Mouse (Mus musculus) heart, adult 2 months (tissue): Measurements from ENCODE around the gene Rims3. TPM values are rescaled to one million over a fixed set of nuclear protein-coding genes. Genes with fewer than 3 reads are reported as not detected.

Experiments
- DNase-seq, 2 experiments: peaks; one replicate each; pipeline ENCODE4 v3.0.0; 2021
- H3K27ac ChIP-seq: fragments of 200-600 bp; 2 replicates; pipeline ENCODE4 v1.8.1; 2022
- H3K27me3 ChIP-seq: fragments of 200-500 bp; 2 replicates; pipeline ENCODE4 v1.6.1; 2012; ENCODE audit warnings: mild to moderate bottlenecking, low read length, inconsistent platforms, mixed read lengths; ENCODE audit not compliant: control insufficient read depth, insufficient read depth
- H3K36me3 ChIP-seq: fragments of 200-500 bp; 2 replicates; pipeline ENCODE4 v1.6.1; 2012; ENCODE audit warnings: low read length, inconsistent platforms; ENCODE audit not compliant: control insufficient read depth, insufficient read depth
- H3K4me1 ChIP-seq: fragments of 200-500 bp; 2 replicates; pipeline ENCODE4 v1.6.1; 2011; ENCODE audit warnings: low read length; ENCODE audit not compliant: control insufficient read depth, insufficient read depth
- H3K4me3 ChIP-seq: fragments of 200-600 bp; 2 replicates; pipeline ENCODE4 v1.8.1; 2022
- H3K79me2 ChIP-seq: fragments of 200-500 bp; replicated peaks from 2 replicates; pipeline ENCODE4 v1.6.1; 2012; ENCODE audit warnings: mild to moderate bottlenecking, inconsistent platforms, low read length, moderate library complexity, mixed read lengths; ENCODE audit not compliant: control insufficient read depth, insufficient read depth
- H3K9ac ChIP-seq: fragments of 200-500 bp; 2 replicates; pipeline ENCODE4 v1.6.1; 2012; ENCODE audit warnings: low read depth, mild to moderate bottlenecking, control low read depth, inconsistent platforms, low read length, mixed read lengths
- CTCF ChIP-seq: fragments of 200-600 bp; IDR thresholded peaks from 2 replicates; pipeline ENCODE4 v1.8.1; 2022; ENCODE audit warnings: antibody characterized with exemption, mild to moderate bottlenecking, moderate library complexity
- EP300 ChIP-seq: fragments of 200-500 bp; IDR thresholded peaks from 2 replicates; pipeline ENCODE4 v1.6.1; 2011; ENCODE audit warnings: low read depth, low read length, control low read depth; ENCODE audit not compliant: insufficient read depth
- POLR2A ChIP-seq: fragments of 200-500 bp; IDR thresholded peaks from 2 replicates; pipeline ENCODE4 v1.6.1; 2011; ENCODE audit warnings: mild to moderate bottlenecking, low read depth, low read length, control low read depth; ENCODE audit not compliant: insufficient read depth
- WGBS: fragments of 180-500 bp; shearing (Covaris S2); methylation state at CpG from one replicate; pipeline ENCODE4 v1.1.7; 2018; 5-methylcytosine and 5-hydroxymethylcytosine counted together
- intact Hi-C: fragments of 180-260 bp; cut with DNase I; formaldehyde crosslinking; loops from one replicate; pipeline ENCODE4 v1.15.1; 2025
- polyA plus RNA-seq: library from polyadenylated mRNA; depleted of rRNA; stranded (reverse); fragments of >200 nt; gene quantifications from 2 replicates; pipeline ENCODE4 v1.2.3, GENCODE M21; 2012
- total RNA-seq, 2 experiments: library from RNA; stranded (reverse); gene quantifications; 2 replicates each; pipeline ENCODE4 v1.2.3; 2021

Gene Rims3
- total and polyA plus RNA-seq, 3 experiments = 0.05 to 0.12 (median 0.05) TPM

DNA sequence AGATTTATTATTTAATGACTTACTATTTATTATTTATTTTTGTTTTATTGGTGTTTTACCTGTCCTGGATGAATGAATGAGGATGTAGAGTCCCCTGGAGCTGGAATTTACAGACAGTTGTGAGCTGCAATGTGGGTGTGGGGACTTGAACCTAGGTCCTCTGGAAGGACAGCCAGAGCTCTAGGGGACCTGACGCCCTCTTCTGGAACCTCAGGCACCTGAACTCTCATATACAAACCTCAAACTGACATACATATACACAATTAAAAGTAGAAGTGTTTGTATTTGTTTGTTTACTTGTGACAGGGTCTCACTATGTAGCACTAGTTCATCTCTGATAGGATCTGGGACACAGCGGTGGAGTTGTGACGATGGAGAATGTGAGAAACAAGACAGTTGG is 13.3 kb upstream of the Rims3 start:
- intact Hi-C loops = no loop called here
- Histone ChIP-seq H3K79me2 (no peaks in the 10 kb centered on the region), H3K4me1 (no peaks in the 10 kb centered on the region), H3K36me3 (no peaks in the 10 kb centered on the region), H3K27ac (no peak overlapping the region), H3K4me3 (no peak overlapping the region), H3K27me3 (no peaks in the 10 kb centered on the region), H3K9ac (no peak overlapping the region)
- TF ChIP-seq POLR2A = no peak
- TF ChIP-seq CTCF = no peak
- no peak for TF ChIP-seq EP300
- 80% methylated on average over 3 of the region's 3 CpGs for WGBS
- no peak for DNase-seq

- no peak for DNase-seq
- H3K27ac ChIP-seq = no peak overlapping the region
- WGBS = 46% methylated on average over 7 of the region's 7 CpGs
- TF ChIP-seq CTCF (no peak), POLR2A (no peak), EP300 (no peak)
- no peak overlapping the region for H3K4me3 ChIP-seq
- H3K36me3 ChIP-seq = no peaks in the 10 kb centered on the region
- intact Hi-C loops = no loop called here
- H3K4me1 ChIP-seq = no peaks in the 10 kb centered on the region
- H3K27me3 ChIP-seq = no peaks in the 10 kb centered on the region
- no peak overlapping the region for H3K9ac ChIP-seq
- no peaks in the 10 kb centered on the region for H3K79me2 ChIP-seq
Measured at GRCm38 (mm10) chr4:120844423-120845082, 10.1 kb upstream of the Rims3 start.

DNA sequence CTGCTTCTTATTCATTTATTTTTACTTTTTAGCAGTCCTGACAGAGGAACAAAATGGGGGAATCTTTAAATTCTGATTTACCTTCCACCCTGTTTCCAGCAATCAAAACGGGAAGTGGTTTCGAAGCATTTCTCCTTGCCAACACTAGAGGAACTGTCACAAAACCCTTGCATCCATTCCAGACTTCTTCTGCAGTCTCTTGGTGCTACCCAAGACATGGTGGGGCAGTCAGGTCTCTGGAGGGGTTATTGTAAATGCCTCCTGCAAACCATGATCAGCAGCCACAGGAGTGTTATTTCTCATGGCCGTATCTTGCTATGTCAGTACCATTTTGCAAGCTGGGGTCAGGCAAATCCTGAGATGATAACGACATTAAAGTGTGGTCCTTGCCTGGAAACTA is 9.5 kb upstream of the Rims3 start:
- no peak overlapping the region for H3K9ac ChIP-seq
- TF ChIP-seq POLR2A (no peak), CTCF (no peak), EP300 (no peak)
- no peaks in the 10 kb centered on the region for H3K4me1 ChIP-seq
- no peaks in the 10 kb centered on the region for H3K36me3 ChIP-seq
- H3K27ac ChIP-seq = no peak overlapping the region
- no peaks in the 10 kb centered on the region for H3K79me2 ChIP-seq
- 63% methylated on average over 4 of the region's 4 CpGs for WGBS
- intact Hi-C loops = no loop called here
- no peaks in the 10 kb centered on the region for H3K27me3 ChIP-seq
- no peak overlapping the region for H3K4me3 ChIP-seq
- DNase-seq = no peak

- no peaks in the 10 kb centered on the region for H3K27me3 ChIP-seq
- 68% methylated on average over 6 of the region's 6 CpGs for WGBS
- no peaks in the 10 kb centered on the region for H3K79me2 ChIP-seq
- H3K4me1 ChIP-seq = no peaks in the 10 kb centered on the region
- no peak for DNase-seq
- intact Hi-C loops = no loop called here
- H3K9ac ChIP-seq = no peak overlapping the region
- no peaks in the 10 kb centered on the region for H3K36me3 ChIP-seq
- TF ChIP-seq CTCF (no peak), EP300 (no peak), POLR2A (no peak)
- no peak overlapping the region for H3K27ac ChIP-seq
- no peak overlapping the region for H3K4me3 ChIP-seq
Measured at GRCm38 (mm10) chr4:120848909-120849308, 5.7 kb upstream of the Rims3 start.

DNA sequence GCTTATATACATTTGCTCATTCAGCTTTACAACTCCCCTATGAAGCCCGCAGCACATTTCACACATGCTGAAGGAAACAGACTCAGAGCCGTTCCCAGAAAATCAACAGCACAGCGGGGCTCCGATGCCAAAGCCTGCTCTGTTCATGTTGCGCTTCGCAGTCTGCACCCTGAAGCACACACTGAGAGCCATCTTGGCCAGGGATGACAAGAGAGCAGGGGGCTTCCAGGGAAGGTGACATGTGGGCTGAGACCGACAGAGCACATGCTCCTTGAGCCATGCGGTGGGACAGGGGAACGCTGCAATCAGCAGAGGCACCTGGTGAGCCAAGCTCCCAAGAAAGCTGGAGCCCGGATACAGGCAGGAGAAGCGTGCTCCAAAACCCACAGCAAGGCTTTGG is 5.2 kb upstream of the Rims3 start:
- WGBS = 63% methylated on average over 11 of the region's 11 CpGs
- Histone ChIP-seq H3K27me3 (no peaks in the 10 kb centered on the region; the same call in 1 of the 2 replicates), H3K36me3 (no peaks in the 10 kb centered on the region), H3K4me1 (no peaks in the 10 kb centered on the region), H3K4me3 (no peak overlapping the region), H3K9ac (no peak overlapping the region), H3K79me2 (no peaks in the 10 kb centered on the region), H3K27ac (no peak overlapping the region)
- DNase-seq = no peak
- no peak for TF ChIP-seq EP300
- TF ChIP-seq POLR2A = no peak
- no peak for TF ChIP-seq CTCF
- intact Hi-C loops = no loop called here

DNA sequence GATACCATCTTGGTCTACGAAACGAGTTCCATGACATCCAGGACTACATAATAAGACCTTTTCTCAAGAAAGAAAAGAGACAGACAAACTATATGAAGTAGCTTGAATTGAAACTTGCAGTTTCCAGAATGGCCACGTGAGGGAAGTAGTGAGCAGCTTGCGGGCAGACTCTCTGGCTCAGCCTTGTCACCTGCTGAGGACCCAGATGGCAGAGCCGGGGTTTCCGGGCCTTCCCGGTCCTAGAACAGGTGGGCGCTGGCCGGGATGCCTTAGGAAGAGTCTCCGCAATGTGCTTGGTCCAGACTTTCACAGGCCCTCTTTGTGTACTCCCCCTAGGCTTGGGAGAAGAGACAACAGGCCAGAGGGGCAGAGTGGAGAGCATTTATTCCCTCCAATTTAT is 3.7 kb upstream of the Rims3 start:
- H3K79me2 ChIP-seq = no peaks in the 10 kb centered on the region
- H3K4me1 ChIP-seq = no peaks in the 10 kb centered on the region
- peak; percentile 38 to 75 for DNase-seq
- H3K4me3 ChIP-seq = no peak overlapping the region
- WGBS = 2% methylated on average over 10 of the region's 10 CpGs
- no peak overlapping the region for H3K27ac ChIP-seq
- H3K27me3 ChIP-seq = peaks cover 6% of the 10 kb centered on the region; the same call in 1 of the 2 replicates
- TF ChIP-seq EP300 (no peak), CTCF (peak; percentile 98), POLR2A (no peak)
- H3K36me3 ChIP-seq = no peaks in the 10 kb centered on the region
- no peak overlapping the region for H3K9ac ChIP-seq
- intact Hi-C loops = loop anchor here (2.0 kb wide), 2 partner anchors 36 to 60 kb away; no protein-coding TSS in a partner anchor
